Mouse (Mus musculus) heart, embryonic 14.5 days (tissue): Measurements from ENCODE around the gene Rprd1b. TPM values are rescaled to one million over a fixed set of nuclear protein-coding genes. Genes with fewer than 3 reads are reported as not detected.
"Not testable (repeated sequence)": the region's sequence is repeated elsewhere in the genome, so short reads cannot be mapped to it uniquely, and the experiment has no call there.

Experiments used
- ATAC-seq: fragments of 200-750 bp; cut with Nextera tagmentation; 2 replicates; pipeline ENCODE4 v1.8.0; 2017; ENCODE audit warnings: low read depth, moderate TSS enrichment; ENCODE audit not compliant: insufficient number of reproducible peaks, insufficient read depth, low FRiP score
- H3K27ac ChIP-seq, 2 experiments: fragments of 200-500 bp in 1 of 2; fragments of 300-500 bp in 1 of 2; sonication (generic) in 1 of 2; replicated peaks in 1 of 2; 2 replicates each; pipeline ENCODE4 v1.5.1; 2012 to 2014; ENCODE audit warnings: low read depth in 2 of 2, low read length in 2 of 2, control low read depth in 1 of 2, mild to moderate bottlenecking in 1 of 2, mixed read lengths in 1 of 2; ENCODE audit not compliant: control insufficient read depth in 1 of 2, insufficient read depth in 1 of 2
- H3K27me3 ChIP-seq: fragments of 300-500 bp; sonication (generic); 2 replicates; pipeline ENCODE4 v1.6.1; 2014; ENCODE audit warnings: mild to moderate bottlenecking, low read length, control low read depth; ENCODE audit not compliant: control insufficient read depth, insufficient read depth
- H3K36me3 ChIP-seq: fragments of 300-500 bp; sonication (generic); 2 replicates; pipeline ENCODE4 v1.6.1; 2014; ENCODE audit warnings: mild to moderate bottlenecking, control low read depth, low read length, mixed read lengths; ENCODE audit not compliant: control insufficient read depth, insufficient read depth
- H3K4me1 ChIP-seq, 2 experiments: fragments of 200-500 bp in 1 of 2; fragments of 300-500 bp in 1 of 2; sonication (generic) in 1 of 2; 2 replicates each; pipeline ENCODE4 v1.6.1; 2012 to 2014; ENCODE audit warnings: low read length in 2 of 2, control low read depth in 1 of 2, mixed read lengths in 1 of 2; ENCODE audit not compliant: control insufficient read depth in 2 of 2, insufficient read depth in 2 of 2
- H3K4me2 ChIP-seq: fragments of 300-500 bp; sonication (generic); 2 replicates; pipeline ENCODE4 v1.6.1; 2014; ENCODE audit warnings: mild to moderate bottlenecking, low read length
- H3K4me3 ChIP-seq, 2 experiments: fragments of 200-500 bp in 1 of 2; fragments of 300-500 bp in 1 of 2; sonication (generic) in 1 of 2; 2 replicates each; pipeline ENCODE4 v1.5.1; 2012 to 2014; ENCODE audit warnings: low read length in 2 of 2, mild to moderate bottlenecking in 2 of 2, control low read depth in 1 of 2, low read depth in 1 of 2, moderate library complexity in 1 of 2; ENCODE audit not compliant: control insufficient read depth in 1 of 2, insufficient read depth in 1 of 2
- H3K9ac ChIP-seq: fragments of 300-500 bp; sonication (generic); 2 replicates; pipeline ENCODE4 v1.6.1; 2014; ENCODE audit warnings: mild to moderate bottlenecking, low read length
- H3K9me3 ChIP-seq: fragments of 300-500 bp; sonication (generic); 2 replicates; pipeline ENCODE4 v1.6.1; 2016; ENCODE audit warnings: low read length, control low read depth; ENCODE audit not compliant: control insufficient read depth
- WGBS: fragments of 180-500 bp; shearing (Covaris S2); extraction: QIAGEN DNeasy Blood & Tissue Kit; methylation state at CpG from one replicate; pipeline ENCODE4 v1.1.7; 2014; 5-methylcytosine and 5-hydroxymethylcytosine counted together
- polyA plus RNA-seq: library from polyadenylated mRNA; unstranded; fragments of >200 nt; fragmentation: Nextera tagmentation; extraction: Ambion mirVana; gene quantifications from 2 replicates; pipeline ENCODE4 v1.2.1, GENCODE M21; 2014

Gene Rprd1b
- polyA plus RNA-seq, 1 experiment from 2014 or later = 28.4 TPM

DNA sequence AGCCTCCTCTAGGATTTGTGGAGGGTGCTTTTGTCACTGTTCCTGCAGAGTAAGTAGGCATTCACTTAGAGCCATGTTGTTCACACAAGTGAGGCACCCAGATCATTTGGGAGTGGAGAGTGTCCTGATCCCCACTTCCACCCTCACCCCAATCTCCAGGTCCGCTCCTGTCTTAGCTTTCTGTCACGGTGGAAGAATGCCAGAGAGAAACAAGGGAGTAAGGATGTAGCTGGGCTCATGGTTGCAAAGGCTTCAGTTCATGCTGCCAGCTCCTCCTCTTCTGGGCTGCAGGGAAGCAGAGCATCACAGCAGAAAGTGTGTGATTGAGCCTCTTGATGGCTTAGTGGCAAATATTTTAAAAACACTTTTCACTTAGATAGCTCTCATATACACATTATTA is 12.1 kb downstream of the Rprd1b start:
- Histone ChIP-seq H3K4me3 (no peak overlapping the region), H3K36me3 (peaks cover 62% of the 10 kb centered on the region), H3K9me3 (no peaks in the 10 kb centered on the region), H3K27me3 (no peaks in the 10 kb centered on the region), H3K27ac (no peak overlapping the region), H3K4me1 (peaks cover 2 to 15% of the 10 kb centered on the region in 2 experiments; a peak in 3 of 4 replicates), H3K4me2 (no peak overlapping the region), H3K9ac (no peak overlapping the region)
- ATAC-seq = no peak
- 76% methylated on average over 2 of the region's 2 CpGs for WGBS

DNA sequence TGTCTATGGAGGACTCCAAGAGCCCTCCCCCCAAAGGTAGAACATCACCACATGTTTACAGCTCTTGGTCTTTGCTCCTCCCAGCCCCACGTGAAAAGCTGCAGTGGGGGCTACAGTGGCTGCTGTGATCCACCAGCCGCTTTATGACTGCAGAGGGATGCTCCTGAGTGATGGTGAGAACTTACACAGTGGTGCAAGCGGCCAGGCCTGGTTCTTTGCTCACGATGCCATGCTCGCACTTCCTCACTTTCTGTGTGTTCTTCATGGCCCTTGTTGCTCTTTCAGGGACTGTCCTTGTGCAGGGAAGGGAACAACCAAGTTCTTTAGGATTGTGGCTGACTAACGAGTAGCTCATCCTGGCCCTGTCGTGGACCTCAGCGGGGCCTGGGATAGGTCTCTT is 15.2 kb downstream of the Rprd1b start:
- H3K36me3 ChIP-seq = peaks cover 73% of the 10 kb centered on the region
- no peaks in the 10 kb centered on the region for H3K9me3 ChIP-seq
- WGBS = 86% methylated on average over 8 of the region's 8 CpGs
- no peak overlapping the region for H3K4me2 ChIP-seq
- no peak overlapping the region for H3K4me3 ChIP-seq
- no peaks in the 10 kb centered on the region for H3K4me1 ChIP-seq
- H3K27me3 ChIP-seq = no peaks in the 10 kb centered on the region
- H3K9ac ChIP-seq = no peak overlapping the region
- no peak overlapping the region for H3K27ac ChIP-seq
- ATAC-seq = no peak

DNA sequence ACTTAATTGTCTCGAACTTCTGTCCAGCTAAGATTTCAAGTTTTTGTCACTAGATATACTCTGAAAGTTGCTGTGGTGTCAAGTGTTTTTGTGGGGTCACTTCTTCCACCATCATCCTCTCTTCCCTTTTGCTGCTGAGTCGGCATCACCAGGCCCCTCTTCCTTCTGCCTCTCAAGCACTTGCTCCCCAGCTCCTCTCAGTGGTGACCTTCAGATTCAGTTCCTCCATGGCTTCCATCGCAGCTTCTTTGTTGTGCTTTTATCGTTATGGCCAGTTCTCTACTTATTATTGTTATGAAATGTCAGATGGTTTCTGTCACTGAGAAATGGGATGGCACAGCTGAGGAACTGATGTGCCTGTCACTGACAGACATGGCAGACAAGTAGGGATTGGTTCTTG is 17.9 kb downstream of the Rprd1b start:
- no peak for ATAC-seq
- Histone ChIP-seq H3K4me1 (no peaks in the 10 kb centered on the region), H3K27me3 (no peaks in the 10 kb centered on the region), H3K9me3 (no peaks in the 10 kb centered on the region), H3K4me3 (no peak overlapping the region), H3K27ac (no peak overlapping the region), H3K36me3 (peaks cover 79% of the 10 kb centered on the region), H3K9ac (no peak overlapping the region), H3K4me2 (no peak overlapping the region)
- 71% methylated on average over 4 of the region's 4 CpGs for WGBS

GRCm38 (mm10) chr2:158047903-158048302 is 19.6 kb downstream of the Rprd1b start:
- Histone ChIP-seq H3K27me3 (no peaks in the 10 kb centered on the region), H3K4me3 (no peak overlapping the region), H3K4me2 (no peak overlapping the region), H3K4me1 (no peaks in the 10 kb centered on the region; a peak in 1 of 4 replicates), H3K9ac (no peak overlapping the region), H3K36me3 (peaks cover 86% of the 10 kb centered on the region), H3K27ac (no peak overlapping the region), H3K9me3 (no peaks in the 10 kb centered on the region)
- WGBS = 48% methylated on average over 3 of the region's 3 CpGs
- no peak for ATAC-seq

DNA sequence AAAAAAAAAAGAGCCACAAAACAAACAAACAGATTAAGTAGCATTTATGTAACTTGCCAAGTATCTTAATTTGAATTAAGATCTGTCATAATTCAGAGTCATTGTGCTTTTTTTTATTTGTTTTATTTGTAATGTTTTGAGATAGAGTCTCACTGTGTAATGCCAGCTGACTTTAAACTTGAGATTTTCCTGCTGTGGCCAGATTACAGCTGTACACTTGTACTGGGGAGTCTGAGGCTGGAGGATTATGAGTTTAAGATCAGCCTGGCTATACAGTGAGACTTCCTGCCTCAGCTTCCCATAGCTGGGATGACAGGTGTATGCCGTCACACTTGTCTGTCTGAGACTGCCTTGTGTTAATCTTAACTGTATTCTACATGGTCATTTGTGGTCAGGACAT is 20.4 kb downstream of the Rprd1b start:
- no peak overlapping the region for H3K4me3 ChIP-seq
- peaks cover 78% of the 10 kb centered on the region for H3K36me3 ChIP-seq
- 96% methylated on average over 1 of the region's 1 CpGs for WGBS
- H3K4me1 ChIP-seq = no peaks in the 10 kb centered on the region; a peak in 1 of 4 replicates
- no peaks in the 10 kb centered on the region for H3K9me3 ChIP-seq
- no peak overlapping the region for H3K9ac ChIP-seq
- H3K27me3 ChIP-seq = no peaks in the 10 kb centered on the region
- H3K4me2 ChIP-seq = no peak overlapping the region
- no peak for ATAC-seq
- H3K27ac ChIP-seq = no peak overlapping the region

GRCm38 (mm10) chr2:158050116-158050515 is 21.8 kb downstream of the Rprd1b start:
- Histone ChIP-seq H3K36me3 (peaks cover 72% of the 10 kb centered on the region), H3K4me1 (no peaks in the 10 kb centered on the region; a peak in 1 of 4 replicates), H3K9me3 (no peaks in the 10 kb centered on the region), H3K4me3 (no peak overlapping the region), H3K4me2 (no peak overlapping the region), H3K27me3 (no peaks in the 10 kb centered on the region), H3K9ac (no peak overlapping the region), H3K27ac (no peak overlapping the region)
- no peak for ATAC-seq
- WGBS = 95% methylated on average over 8 of the region's 8 CpGs

- H3K27me3 ChIP-seq = no peaks in the 10 kb centered on the region
- no peak overlapping the region for H3K27ac ChIP-seq
- H3K36me3 ChIP-seq = peaks cover 75% of the 10 kb centered on the region
- no peak overlapping the region for H3K4me3 ChIP-seq
- H3K4me2 ChIP-seq = no peak overlapping the region
- H3K4me1 ChIP-seq = peaks cover 0 to 3% of the 10 kb centered on the region in 2 experiments; a peak in 1 of 4 replicates
- no peak for ATAC-seq
- H3K9ac ChIP-seq = no peak overlapping the region
- 76% methylated on average over 3 of the region's 3 CpGs for WGBS
- H3K9me3 ChIP-seq = no peaks in the 10 kb centered on the region
Observed at GRCm38 (mm10) chr2:158054596-158054995, 26.3 kb downstream of the Rprd1b start.

- H3K4me2 ChIP-seq, H3K4me3 ChIP-seq, H3K4me1 ChIP-seq, H3K27ac ChIP-seq, H3K9me3 ChIP-seq, H3K27me3 ChIP-seq, H3K9ac ChIP-seq, ATAC-seq: not testable (repeated sequence)
- 87% methylated on average over 8 of the region's 8 CpGs for WGBS
- peaks cover 76% of the 10 kb centered on the region for H3K36me3 ChIP-seq
Observed at GRCm38 (mm10) chr2:158055383-158055782, 27.1 kb downstream of the Rprd1b start.
